Mouse (Mus musculus) midbrain, embryonic 16.5 days (tissue): ENCODE data around the gene Meiob. TPM values are rescaled to one million over a fixed set of nuclear protein-coding genes. Genes with fewer than 3 reads are reported as not detected.

Experiments
- ATAC-seq: fragments of 200-750 bp; cut with Nextera tagmentation; 2 replicates; pipeline ENCODE4 v1.8.0; 2017; ENCODE audit warnings: moderate TSS enrichment
- H3K27ac ChIP-seq: fragments of 300-500 bp; sonication (generic); 2 replicates; pipeline ENCODE4 v1.5.1; 2014; ENCODE audit warnings: mild to moderate bottlenecking, low read length, mixed read lengths
- H3K27me3 ChIP-seq: fragments of 300-500 bp; sonication (generic); 2 replicates; pipeline ENCODE4 v1.6.1; 2014; ENCODE audit warnings: low read depth, low read length, mixed read lengths; ENCODE audit not compliant: control insufficient read depth, insufficient read depth
- H3K36me3 ChIP-seq: fragments of 300-500 bp; sonication (generic); 2 replicates; pipeline ENCODE4 v1.6.1; 2014; ENCODE audit warnings: mild to moderate bottlenecking, low read length, moderate library complexity, mixed read lengths; ENCODE audit not compliant: control insufficient read depth, insufficient read depth
- H3K4me1 ChIP-seq: fragments of 300-500 bp; sonication (generic); 2 replicates; pipeline ENCODE4 v1.6.1; 2014; ENCODE audit warnings: mild to moderate bottlenecking, low read length, mixed read lengths; ENCODE audit not compliant: control insufficient read depth, insufficient read depth
- H3K4me2 ChIP-seq: fragments of 300-500 bp; sonication (generic); 2 replicates; pipeline ENCODE4 v1.6.1; 2014; ENCODE audit warnings: mild to moderate bottlenecking, low read length, mixed read lengths
- H3K4me3 ChIP-seq: fragments of 300-500 bp; sonication (generic); 2 replicates; pipeline ENCODE4 v1.5.1; 2014; ENCODE audit warnings: low read depth, mild to moderate bottlenecking, low read length, moderate library complexity, mixed read lengths
- H3K9ac ChIP-seq: fragments of 300-500 bp; sonication (generic); 2 replicates; pipeline ENCODE4 v1.6.1; 2014; ENCODE audit warnings: low read depth, low read length, mixed read lengths
- H3K9me3 ChIP-seq: fragments of 300-500 bp; sonication (generic); replicated peaks from 2 replicates; pipeline ENCODE4 v1.6.1; 2014; ENCODE audit warnings: mild to moderate bottlenecking, low read length, mixed read lengths; ENCODE audit not compliant: control insufficient read depth, poor library complexity, severe bottlenecking
- WGBS: fragments of 180-500 bp; shearing (Covaris S2); extraction: QIAGEN DNeasy Blood & Tissue Kit; methylation state at CpG from one replicate; pipeline ENCODE4 v1.1.7; 2014; 5-methylcytosine and 5-hydroxymethylcytosine counted together
- polyA plus RNA-seq: library from polyadenylated mRNA; unstranded; fragments of >200 nt; fragmentation: Nextera tagmentation; extraction: Ambion mirVana; gene quantifications from 2 replicates; pipeline ENCODE4 v1.2.1, GENCODE M21; 2015

Gene Meiob
- polyA plus RNA-seq, 1 experiment from 2014 or later: not detected

DNA sequence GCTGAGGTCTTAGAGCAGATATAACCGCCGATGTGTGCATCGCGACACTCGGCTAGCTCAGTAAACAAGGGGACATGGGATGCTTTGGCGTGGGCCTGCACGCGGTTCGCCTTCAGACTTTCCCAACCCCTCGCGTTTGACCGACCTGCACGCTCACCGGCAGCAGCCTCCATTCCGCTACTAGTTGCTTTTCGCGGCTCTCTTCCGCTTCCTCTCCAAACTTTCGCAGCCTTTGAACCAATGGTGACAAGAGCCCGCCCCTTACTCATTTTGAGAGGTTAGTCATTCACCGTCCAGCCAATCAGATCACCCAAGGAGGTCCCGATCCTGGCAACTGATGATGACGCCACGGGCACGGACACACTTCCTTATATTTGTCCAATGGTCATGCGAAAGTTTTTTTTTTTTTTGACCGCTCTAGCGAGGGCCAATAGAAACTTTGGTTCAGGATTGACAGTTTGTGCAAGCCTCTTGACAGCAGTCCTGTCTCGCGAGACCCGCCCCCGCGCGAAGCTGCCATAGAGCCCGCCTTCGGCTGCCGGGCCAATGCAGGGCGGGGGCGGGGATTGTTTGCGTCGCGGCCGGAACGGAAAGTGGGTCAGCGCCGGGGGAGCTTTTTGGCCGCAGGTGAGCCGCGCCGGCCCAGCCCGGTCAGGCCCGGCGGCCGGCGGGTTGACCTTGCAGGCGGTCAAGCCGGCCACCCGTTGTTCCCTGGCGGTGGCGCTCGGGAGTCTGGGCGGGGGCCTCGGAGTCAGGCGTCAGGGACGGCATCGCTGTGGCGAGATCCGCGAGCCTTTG is 82.2 kb downstream of the Meiob start, which contains the start of the genes Nubp2 and Spsb3:
Gene Nubp2, minus strand, starts transcription at position 216 of the 798 bp plus-strand sequence.
Gene Spsb3, plus strand, starts transcription at position 510 of the 798 bp plus-strand sequence.
- peak within 1 kb of the TSS; percentile 86 for H3K9ac ChIP-seq
- H3K4me2 ChIP-seq: peak within 1 kb of the TSS; percentile 94
- H3K4me1 ChIP-seq: peaks cover 32% of the 10 kb centered on the region
- H3K9me3 ChIP-seq: no peaks in the 10 kb centered on the region
- under 1% methylated on average over 69 of the region's 69 CpGs for WGBS
- peak within 1 kb of the TSS; percentile 80 for H3K27ac ChIP-seq
- peak; percentile 96 for ATAC-seq
- H3K27me3 ChIP-seq: no peaks in the 10 kb centered on the region
- H3K4me3 ChIP-seq: peak within 1 kb of the TSS; percentile 93
- peaks cover 22% of the 10 kb centered on the region for H3K36me3 ChIP-seq

DNA sequence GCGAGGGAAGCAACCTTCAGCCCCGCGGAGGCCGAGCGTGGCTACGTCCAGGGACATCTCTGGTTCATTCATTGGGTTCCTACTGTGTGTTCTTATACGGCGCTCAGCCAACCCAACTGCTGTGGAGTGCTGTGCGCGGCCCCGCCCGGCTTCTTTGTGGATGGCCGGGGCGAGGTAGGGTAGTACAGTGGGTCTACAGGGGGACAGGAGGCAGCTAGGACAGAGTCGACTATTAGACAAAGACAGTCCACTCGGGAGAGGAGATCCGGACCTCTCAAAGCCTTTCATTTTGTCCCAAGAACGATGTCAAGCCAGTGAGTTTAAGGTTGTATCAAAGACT is 82.8 kb downstream of the Meiob start:
- peak; percentile 47 for ATAC-seq
- Histone ChIP-seq H3K4me1 (peaks cover 32% of the 10 kb centered on the region), H3K4me2 (peak overlapping the region; percentile 94), H3K9ac (peak overlapping the region; percentile 86), H3K36me3 (peaks cover 23% of the 10 kb centered on the region), H3K4me3 (peak overlapping the region; percentile 93), H3K27ac (peak overlapping the region; percentile 80), H3K9me3 (no peaks in the 10 kb centered on the region), H3K27me3 (no peaks in the 10 kb centered on the region)
- under 1% methylated on average over 18 of the region's 18 CpGs for WGBS

DNA sequence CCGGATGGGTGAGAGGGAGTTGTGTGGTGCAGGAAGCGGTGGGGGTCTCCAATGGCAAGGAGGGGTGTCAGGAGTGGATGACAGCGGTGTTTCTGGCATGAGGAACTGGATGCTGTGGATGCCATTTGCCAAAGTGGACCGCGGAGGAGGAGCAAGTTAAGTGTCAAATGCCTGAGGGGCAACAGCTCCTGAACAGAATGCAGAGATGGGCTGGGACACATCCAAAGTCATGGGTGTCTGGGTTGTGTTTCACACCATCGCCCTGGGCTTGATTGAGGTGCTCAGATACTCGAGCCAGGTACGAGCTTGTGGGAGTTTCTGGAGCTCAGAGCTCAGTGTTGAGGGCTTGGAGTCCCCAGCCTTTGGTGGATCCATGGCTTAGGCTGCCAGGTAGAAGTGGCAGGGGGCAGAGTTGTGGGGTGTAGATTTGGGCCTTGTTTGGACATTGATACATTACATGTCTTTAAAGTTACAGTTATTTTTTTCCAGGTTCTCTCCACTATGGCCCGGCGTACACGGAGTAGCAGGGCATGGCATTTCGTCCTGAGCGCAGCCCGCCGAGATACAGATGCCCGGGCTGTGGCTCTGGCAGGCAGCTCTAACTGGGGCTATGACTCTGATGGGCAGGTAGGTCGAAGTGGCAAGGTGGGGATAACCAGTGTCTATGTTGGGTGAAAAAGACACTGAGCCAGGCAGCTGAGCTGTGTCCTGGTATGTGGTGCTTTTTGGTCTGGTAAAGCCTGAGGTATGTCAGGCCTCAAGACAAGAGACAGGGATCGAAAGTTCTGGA is 83.4 kb downstream of the Meiob start:
- peak overlapping the region; percentile 86 for H3K9ac ChIP-seq
- WGBS: 67% methylated on average over 18 of the region's 18 CpGs
- peaks cover 27% of the 10 kb centered on the region for H3K36me3 ChIP-seq
- peak; percentile 2; the same call in 1 of the 2 replicates for ATAC-seq
- H3K4me2 ChIP-seq: peak overlapping the region; percentile 94
- H3K27me3 ChIP-seq: no peaks in the 10 kb centered on the region
- H3K4me1 ChIP-seq: peaks cover 32% of the 10 kb centered on the region
- H3K9me3 ChIP-seq: no peaks in the 10 kb centered on the region
- H3K4me3 ChIP-seq: peak overlapping the region; percentile 93
- no peak overlapping the region; the same call in 1 of the 2 replicates for H3K27ac ChIP-seq

DNA sequence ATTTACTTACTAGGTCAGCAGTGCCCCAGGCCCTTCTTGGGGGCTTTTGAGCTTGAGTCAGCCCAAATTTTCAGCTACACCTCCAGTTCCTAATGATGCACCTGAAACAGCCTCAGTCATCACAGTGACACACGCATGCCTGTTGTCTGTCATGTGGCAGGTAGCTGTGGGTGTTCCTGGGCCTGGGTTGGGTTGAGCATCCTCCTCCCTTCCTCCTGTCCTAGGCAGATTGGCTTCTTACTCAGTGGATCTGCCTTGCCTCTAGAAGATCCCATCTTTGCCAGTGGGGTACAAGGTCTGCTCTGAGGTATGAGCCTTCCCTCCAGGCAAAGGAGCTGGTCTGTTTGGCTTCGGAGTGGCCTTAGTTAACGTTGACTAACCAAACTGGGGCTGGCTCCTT is 84.8 kb downstream of the Meiob start:
- 89% methylated on average over 3 of the region's 3 CpGs for WGBS
- no peaks in the 10 kb centered on the region for H3K9me3 ChIP-seq
- no peak for ATAC-seq
- H3K4me2 ChIP-seq: no peak overlapping the region
- H3K27ac ChIP-seq: no peak overlapping the region
- no peak overlapping the region for H3K4me3 ChIP-seq
- peaks cover 38% of the 10 kb centered on the region for H3K4me1 ChIP-seq
- no peak overlapping the region for H3K9ac ChIP-seq
- H3K36me3 ChIP-seq: peaks cover 26% of the 10 kb centered on the region
- no peaks in the 10 kb centered on the region for H3K27me3 ChIP-seq

Other genes starting within 250 kb of the Meiob start
- 72.4 and 85.0 TPM in 2 replicates for gene Tsc2, start 171.7 kb upstream of the Meiob start, polyA plus RNA-seq
- 9.8 and 10.0 TPM in 2 replicates for gene Nthl1, start 171.6 kb upstream of the Meiob start, polyA plus RNA-seq
- gene Slc9a3r2, start 154.0 kb upstream of the Meiob start, polyA plus RNA-seq: 43.3 and 43.7 TPM in 2 replicates
- 0.36 and 0.90 TPM in 2 replicates for gene Npw, start 145.8 kb upstream of the Meiob start, polyA plus RNA-seq
- 19.7 and 20.3 TPM in 2 replicates for gene Zfp598, start 134.6 kb upstream of the Meiob start, polyA plus RNA-seq
- gene Syngr3, start 114.3 kb upstream of the Meiob start, polyA plus RNA-seq: 266 and 303 TPM in 2 replicates
- gene Gfer, start 108.1 kb upstream of the Meiob start, polyA plus RNA-seq: 33.7 and 40.8 TPM in 2 replicates
- 1.9 and 2.2 TPM in 2 replicates for gene Noxo1, start 108.1 kb upstream of the Meiob start, polyA plus RNA-seq
- 61.8 and 69.2 TPM in 2 replicates for gene Tbl3, start 96.6 kb upstream of the Meiob start, polyA plus RNA-seq
- gene Rnf151, start 86.2 kb upstream of the Meiob start, polyA plus RNA-seq: 0.28 TPM in 1 of 2 replicates, not detected in the other
- 657 and 682 TPM in 2 replicates for gene Rps2, start 86.2 kb upstream of the Meiob start, polyA plus RNA-seq
- gene Ndufb10, start 79.8 kb upstream of the Meiob start, polyA plus RNA-seq: 264 and 289 TPM in 2 replicates
- not detected in 2 replicates for gene Rpl3l, start 76.5 kb upstream of the Meiob start, polyA plus RNA-seq
- gene Msrb1, start 67.6 kb upstream of the Meiob start, polyA plus RNA-seq: 14.9 and 17.5 TPM in 2 replicates
- gene Hs3st6, start 51.3 kb upstream of the Meiob start, polyA plus RNA-seq: not detected in 2 replicates
- 62.9 and 72.2 TPM in 2 replicates for gene Hagh, start 35.9 kb downstream of the Meiob start, polyA plus RNA-seq
- 19.6 and 20.2 TPM in 2 replicates for gene Fahd1, start 46.1 kb downstream of the Meiob start, polyA plus RNA-seq
- gene Igfals, start 61.7 kb downstream of the Meiob start, polyA plus RNA-seq: not detected in 2 replicates
- 54.3 and 54.7 TPM in 2 replicates for gene Nubp2, start 82.1 kb downstream of the Meiob start, polyA plus RNA-seq
- gene Spsb3, start 82.4 kb downstream of the Meiob start, polyA plus RNA-seq: 85.8 and 90.5 TPM in 2 replicates
- 28.6 and 28.8 TPM in 2 replicates for gene Eme2, start 90.8 kb downstream of the Meiob start, polyA plus RNA-seq
- gene Mrps34, start 90.8 kb downstream of the Meiob start, polyA plus RNA-seq: 72.9 and 77.2 TPM in 2 replicates
- 79.7 and 88.6 TPM in 2 replicates for gene Nme3, start 92.2 kb downstream of the Meiob start, polyA plus RNA-seq
- gene Mapk8ip3, start 132.7 kb downstream of the Meiob start, polyA plus RNA-seq: 100 and 104 TPM in 2 replicates
- 86.2 and 100 TPM in 2 replicates for gene Jpt2, start 156.4 kb downstream of the Meiob start, polyA plus RNA-seq
- 4.6 and 5.3 TPM in 2 replicates for gene Cramp1l, start 211.5 kb downstream of the Meiob start, polyA plus RNA-seq
- 18.8 and 20.1 TPM in 2 replicates for gene Ift140, start 211.8 kb downstream of the Meiob start, polyA plus RNA-seq